Mouse (Mus musculus) spleen, postnatal 10 days (tissue): ENCODE measurements around the gene Fstl5.

Experiments used
- DNase-seq, 2 experiments: peaks; one replicate each; pipeline ENCODE4 v3.0.0; 2021 to 2022; ENCODE audit warnings: low spot score in 2 of 2

The Fstl5 gene

GRCm38 (mm10) chr3:76508811-76509210, 434.7 kb downstream of the Fstl5 start:
- DNase-seq = no peak

GRCm38 (mm10) chr3:76567346-76567745, 493.3 kb downstream of the Fstl5 start:
- no peak for DNase-seq

- no peak for DNase-seq
Measured at GRCm38 (mm10) chr3:76572478-76572877, 498.4 kb downstream of the Fstl5 start.

- DNase-seq = no peak
Measured at GRCm38 (mm10) chr3:76572920-76573541, 499.0 kb downstream of the Fstl5 start.

GRCm38 (mm10) chr3:76593148-76593547, 519.1 kb downstream of the Fstl5 start:
- DNase-seq = no peak

- no peak for DNase-seq
Measured at GRCm38 (mm10) chr3:76620044-76620443, 546.0 kb downstream of the Fstl5 start.

GRCm38 (mm10) chr3:76654243-76654642, 580.2 kb downstream of the Fstl5 start:
- DNase-seq = no peak

- no peak for DNase-seq
Measured at GRCm38 (mm10) chr3:76670859-76671258, 596.8 kb downstream of the Fstl5 start.

GRCm38 (mm10) chr3:76676006-76676405, 601.9 kb downstream of the Fstl5 start:
- DNase-seq = no peak

- no peak for DNase-seq
Measured at GRCm38 (mm10) chr3:76679853-76680545, 605.9 kb downstream of the Fstl5 start.

- DNase-seq = no peak
Measured at GRCm38 (mm10) chr3:76680546-76680883, 606.4 kb downstream of the Fstl5 start.

- DNase-seq = no peak
Measured at GRCm38 (mm10) chr3:76697134-76697629, 623.1 kb downstream of the Fstl5 start.

GRCm38 (mm10) chr3:76739221-76739620, 665.2 kb downstream of the Fstl5 start:
- no peak for DNase-seq
